Mouse (Mus musculus) ES-E14 (cell line): ENCODE measurements around the gene AI597479. TPM values are rescaled to one million over a fixed set of nuclear protein-coding genes. Genes with fewer than 3 reads are reported as not detected.

Experiments
- DNase-seq: peaks from one replicate; pipeline ENCODE4 v3.0.0-alpha.2; 2013; ENCODE audit warnings: low read depth, low spot score
- H3K27ac ChIP-seq: 2 replicates; pipeline ENCODE4 v1.5.1; 2012; ENCODE audit warnings: low read depth, mild to moderate bottlenecking, low read length, moderate library complexity, mixed read lengths; ENCODE audit not compliant: poor library complexity, insufficient read depth, severe bottlenecking
- H3K36me3 ChIP-seq: 2 replicates; pipeline ENCODE4 v1.6.1; 2012; ENCODE audit warnings: mild to moderate bottlenecking, low read length, moderate library complexity, mixed read lengths; ENCODE audit not compliant: control insufficient read depth, poor library complexity, insufficient read depth, severe bottlenecking
- H3K4me1 ChIP-seq, 2 experiments: fragments of 150-350 bp in 1 of 2; sonication (generic) in 1 of 2; 2 replicates each; pipeline ENCODE4 v1.6.1; 2012; ENCODE audit warnings: low read length in 2 of 2, mild to moderate bottlenecking in 1 of 2, mixed read lengths in 1 of 2; ENCODE audit not compliant: control insufficient read depth in 2 of 2, insufficient read depth in 2 of 2, poor library complexity in 1 of 2
- H3K4me3 ChIP-seq, 2 experiments: fragments of 150-350 bp in 1 of 2; sonication (generic) in 1 of 2; 2 replicates each; pipeline ENCODE4 v1.5.1; 2012; ENCODE audit warnings: low read length in 2 of 2, low read depth in 1 of 2, mild to moderate bottlenecking in 1 of 2, mixed read lengths in 1 of 2; ENCODE audit not compliant: insufficient read depth in 1 of 2, poor library complexity in 1 of 2, severe bottlenecking in 1 of 2
- H3K9ac ChIP-seq: 2 replicates; pipeline ENCODE4 v1.6.1; 2012; ENCODE audit warnings: low read depth, mild to moderate bottlenecking, low read length, mixed read lengths; ENCODE audit not compliant: poor library complexity, insufficient read depth, severe bottlenecking
- H3K9me3 ChIP-seq: fragments of 150-350 bp; sonication (generic); 2 replicates; pipeline ENCODE4 v1.6.1; 2012; ENCODE audit warnings: low read depth, mild to moderate bottlenecking, low read length; ENCODE audit not compliant: control insufficient read depth, insufficient read depth
- CHD2 ChIP-seq: IDR thresholded peaks from 2 replicates; pipeline ENCODE4 v1.6.1; 2014; ENCODE audit warnings: mild to moderate bottlenecking, low read depth, low read length, inconsistent platforms
- HCFC1 ChIP-seq: IDR thresholded peaks from 2 replicates; pipeline ENCODE4 v1.6.1; 2012; ENCODE audit warnings: low read length, inconsistent platforms, borderline replicate concordance; ENCODE audit not compliant: insufficient read depth
- MAFK ChIP-seq: IDR thresholded peaks from 2 replicates; pipeline ENCODE4 v1.6.1; 2014; ENCODE audit warnings: mild to moderate bottlenecking, low read depth, low read length, inconsistent platforms; ENCODE audit not compliant: insufficient read depth
- ZC3H11A ChIP-seq: IDR thresholded peaks from 2 replicates; pipeline ENCODE4 v1.6.1; 2012; ENCODE audit warnings: low read depth, mild to moderate bottlenecking, inconsistent platforms, low read length, borderline replicate concordance
- ZNF384 ChIP-seq: IDR thresholded peaks from 2 replicates; pipeline ENCODE4 v1.6.1; 2012; ENCODE audit warnings: low read depth, low read length, inconsistent platforms
- in situ Hi-C, 2 experiments: fragments of 600-800 bp; cut with MboI; formaldehyde crosslinking; loops; one replicate each; pipeline ENCODE4 v1.15.1; 2025; ENCODE audit warnings: low sequenced_read_pairs in 2 of 2, inconsistent platforms in 1 of 2; ENCODE audit not compliant: unreplicated experiment in 2 of 2
- total RNA-seq: library from RNA; depleted of rRNA; stranded (reverse); fragments of 300-350 nt; gene quantifications from 2 replicates; pipeline ENCODE4 v1.2.3, GENCODE M21; 2012; rRNA removed

Gene AI597479
- total RNA-seq, 1 experiment: 14.1 TPM

- H3K36me3 ChIP-seq: no peaks in the 10 kb centered on the region
- no peaks in the 10 kb centered on the region for H3K9me3 ChIP-seq
- DNase-seq: no peak
- H3K27ac ChIP-seq: no peak overlapping the region
- peaks cover 3 to 10% of the 10 kb centered on the region in 2 experiments; a peak in 2 of 4 replicates for H3K4me1 ChIP-seq
- H3K4me3 ChIP-seq: peak overlapping the region; percentile 64
- no peak for TF ChIP-seq MAFK
- no peak for TF ChIP-seq CHD2
- TF ChIP-seq ZNF384: no peak
- no peak for TF ChIP-seq ZC3H11A
- no peak for TF ChIP-seq HCFC1
- in situ Hi-C loops: no loop called here
- H3K9ac ChIP-seq: peak overlapping the region; percentile 62
These were observed 65.2 kb downstream of the AI597479 start for GRCm38 (mm10) chr1:43163467-43164418.

DNA sequence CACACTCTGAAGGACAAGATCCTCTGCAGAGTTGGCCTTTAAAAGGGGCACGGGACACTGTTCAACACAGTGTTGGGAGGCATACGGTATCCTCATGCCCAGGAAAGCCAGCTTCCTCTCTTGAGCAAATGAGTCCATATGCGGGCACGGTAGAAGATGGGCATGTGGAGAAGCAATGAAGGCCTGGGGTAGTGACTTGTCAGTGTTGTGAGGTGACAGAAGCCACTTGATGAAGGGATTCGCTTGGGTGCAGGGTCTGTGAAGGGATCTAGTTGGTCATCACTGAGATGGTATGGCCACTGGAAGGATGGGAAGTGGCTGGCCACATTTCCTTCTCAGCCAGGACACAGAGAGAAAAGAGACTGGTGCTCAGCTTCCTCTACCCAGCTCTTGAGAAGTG is 66.1 kb downstream of the AI597479 start:
- Histone ChIP-seq H3K36me3 (no peaks in the 10 kb centered on the region), H3K9me3 (no peaks in the 10 kb centered on the region), H3K4me1 (peaks cover 3 to 10% of the 10 kb centered on the region in 2 experiments; a peak in 2 of 4 replicates), H3K4me3 (no peak overlapping the region), H3K27ac (no peak overlapping the region), H3K9ac (no peak overlapping the region)
- no peak for DNase-seq
- TF ChIP-seq ZC3H11A (no peak), HCFC1 (no peak), MAFK (no peak), ZNF384 (no peak), CHD2 (no peak)
- in situ Hi-C loops: no loop called here

Other genes with a start within 250 kb of the AI597479 start
- 80.5 and 81.9 TPM in 2 replicates for gene Mrps9, start 247.5 kb upstream of the AI597479 start, total RNA-seq
- 0.58 and 0.89 TPM in 2 replicates for gene Gpr45, start 145.8 kb upstream of the AI597479 start, total RNA-seq
- 5.5 and 6.2 TPM in 2 replicates for gene Tgfbrap1, start 73 bp upstream of the AI597479 start, total RNA-seq
- 11.4 and 27.4 TPM in 2 replicates for gene Fhl2, start 98.3 kb downstream of the AI597479 start, total RNA-seq